8 mouse cellular contexts compared by ENCODE assay signal in the genomic region with DNA sequence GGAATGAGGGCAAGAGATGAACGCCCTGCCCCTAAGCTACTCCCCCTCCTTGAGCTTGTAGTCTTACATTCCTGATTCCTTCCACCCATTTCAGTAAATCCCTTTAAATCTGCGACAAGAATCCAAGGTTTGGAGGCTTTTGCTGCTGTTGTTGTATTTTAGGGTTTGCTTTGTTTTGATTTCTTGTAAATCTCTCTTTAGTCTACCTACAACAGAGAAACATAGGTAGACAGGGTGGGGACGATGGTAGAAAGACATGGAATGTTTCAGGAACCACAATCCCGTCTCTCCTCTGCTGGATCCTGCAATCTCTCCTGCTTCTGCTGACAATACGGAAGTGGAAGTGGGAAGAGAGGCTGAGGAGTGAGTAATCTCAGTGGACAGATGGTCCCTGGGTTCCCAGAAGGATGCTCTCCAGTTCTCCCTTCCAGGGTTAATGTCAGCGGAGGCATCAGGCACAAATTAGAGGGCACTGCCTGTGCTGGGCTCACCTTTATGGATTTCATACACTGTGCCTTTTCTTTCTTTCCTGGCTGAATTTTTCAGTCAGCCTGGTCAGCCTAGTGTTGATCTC. TPM values are rescaled to one million over a fixed set of nuclear protein-coding genes. Genes with fewer than 3 reads are reported as not detected.
DNase-seq lines count a peak whose midpoint lies in the region; ATAC-seq and TF ChIP-seq lines count a peak whose summit lies in the region.

No protein-coding gene starts in this region.

- H3K9me3 ChIP-seq in kidney, embryonic 15.5 days (replicated peaks) = no peaks in the 10 kb centered on the region
- no peaks in the 10 kb centered on the region for H3K9me3 ChIP-seq in forebrain, postnatal 0 days (ENCODE audit: low read length)
- H3K9me3 ChIP-seq in midbrain, embryonic 11.5 days (ENCODE audit: control insufficient read depth, low read length) = no peaks in the 10 kb centered on the region

- H3K9ac ChIP-seq in kidney, embryonic 15.5 days = peak overlapping the region; percentile 66
- H3K9ac ChIP-seq in forebrain, postnatal 0 days = peak overlapping the region; percentile 88
- H3K9ac ChIP-seq in midbrain, embryonic 11.5 days (ENCODE audit: low read length) = peak overlapping the region; percentile 85

- peaks cover 15% of the 10 kb centered on the region for H3K4me1 ChIP-seq in kidney, embryonic 15.5 days
- H3K4me1 ChIP-seq in forebrain, postnatal 0 days (ENCODE audit: insufficient read depth) = peaks cover 8% of the 10 kb centered on the region; the same call in 1 of the 2 replicates
- peaks cover 8% of the 10 kb centered on the region for H3K4me1 ChIP-seq in midbrain, embryonic 11.5 days (ENCODE audit: control insufficient read depth, insufficient read depth, low read length)

- peak overlapping the region; percentile 86 for H3K27ac ChIP-seq in kidney, embryonic 15.5 days
- H3K27ac ChIP-seq in forebrain, postnatal 0 days (ENCODE audit: low read depth, low read length) = peak overlapping the region; percentile 88
- peak overlapping the region; percentile 14; the same call in 1 of the 2 replicates for H3K27ac ChIP-seq in midbrain, embryonic 11.5 days (ENCODE audit: low read depth, low read length)

- no peaks in the 10 kb centered on the region; the same call in 1 of the 2 replicates for H3K36me3 ChIP-seq in kidney, embryonic 15.5 days
- H3K36me3 ChIP-seq in forebrain, postnatal 0 days (ENCODE audit: insufficient read depth) = no peaks in the 10 kb centered on the region
- no peaks in the 10 kb centered on the region for H3K36me3 ChIP-seq in midbrain, embryonic 11.5 days (ENCODE audit: control insufficient read depth, insufficient read depth, low read length)

- TF ChIP-seq CTCF in forebrain, postnatal 0 days (IDR thresholded peaks at IDR 0.05; ENCODE audit: low read depth) = no peak

- no peak for DNase-seq in kidney, adult 9 months
- DNase-seq in cerebellum, adult 11-12 months = peak; percentile 71
- DNase-seq in forebrain, postnatal 0 days = peak; percentile 57
- DNase-seq in layer of hippocampus, adult 18-20 months (ENCODE audit: low spot score in 2 of 2) = peak; percentile 37 to 52
- no peak for DNase-seq in midbrain, embryonic 11.5 days (ENCODE audit: low spot score, missing footprints)
- no peak for DNase-seq in ovary, postnatal 36 days (ENCODE audit: low spot score)
- DNase-seq in thymus, postnatal 36 days = no peak

- no peak for ATAC-seq in kidney, embryonic 15.5 days (replicated peaks; ENCODE audit: low FRiP score)
- ATAC-seq in forebrain, postnatal 0 days = peak; percentile 15; the same call in 1 of the 2 replicates
- ATAC-seq in midbrain, embryonic 11.5 days (ENCODE audit: low FRiP score) = peak; percentile 33

- peak overlapping the region; percentile 79 for H3K4me2 ChIP-seq in kidney, embryonic 15.5 days
- H3K4me2 ChIP-seq in forebrain, postnatal 0 days (ENCODE audit: low read depth) = peak overlapping the region; percentile 69
- peak overlapping the region; percentile 78 for H3K4me2 ChIP-seq in midbrain, embryonic 11.5 days

- WGBS in kidney, embryonic 15.5 days = 10% methylated on average over 6 of the region's 6 CpGs
- WGBS in forebrain, postnatal 0 days = 9% methylated on average over 6 of the region's 6 CpGs
- 19% methylated on average over 6 of the region's 6 CpGs for WGBS in midbrain, embryonic 11.5 days

- peak overlapping the region; percentile 62 for H3K4me3 ChIP-seq in kidney, embryonic 15.5 days (replicated peaks)
- peak overlapping the region; percentile 73 for H3K4me3 ChIP-seq in forebrain, postnatal 0 days (ENCODE audit: low read depth, low read length)
- H3K4me3 ChIP-seq in midbrain, embryonic 11.5 days (ENCODE audit: low read depth, low read length) = peak overlapping the region; percentile 59

- H3K27me3 ChIP-seq in kidney, embryonic 15.5 days = no peaks in the 10 kb centered on the region
- no peaks in the 10 kb centered on the region for H3K27me3 ChIP-seq in forebrain, postnatal 0 days (ENCODE audit: insufficient read depth, low read length)
- H3K27me3 ChIP-seq in midbrain, embryonic 11.5 days (ENCODE audit: control insufficient read depth, insufficient read depth, low read length) = no peaks in the 10 kb centered on the region

RNA-seq across cellular contexts. Expression of gene Plek, which starts 0.4 kb away (rescaled TPM):
- polyA plus RNA-seq in kidney, embryonic 15.5 days (2015; fragmentation: Nextera tagmentation; extraction: Ambion mirVana) = 1.6 and 2.9 TPM in 2 replicates
- 4.7 and 7.5 TPM in 2 replicates for total RNA-seq in forebrain, postnatal 0 days (2014; rRNA removed)
- 3.1 and 4.1 TPM in 2 replicates for polyA plus RNA-seq in forebrain, postnatal 0 days (2015; fragmentation: Nextera tagmentation; extraction: Ambion mirVana)
- 1 to 10 TPM; 5.8 to 6.5 TPM for total RNA-seq in layer of hippocampus, adult 18-20 months (2021)
- 6.1 and 7.6 TPM in 2 replicates for polyA plus RNA-seq in midbrain, embryonic 11.5 days (2014; fragmentation: Nextera tagmentation; extraction: Ambion mirVana)

RNA-seq across cellular contexts. Expression of gene Cnrip1, which starts 1.2 kb away (rescaled TPM):
- 30.0 and 34.2 TPM in 2 replicates for polyA plus RNA-seq in kidney, embryonic 15.5 days (2015; fragmentation: Nextera tagmentation; extraction: Ambion mirVana)
- total RNA-seq in forebrain, postnatal 0 days (2014; rRNA removed) = 123 and 137 TPM in 2 replicates
- polyA plus RNA-seq in forebrain, postnatal 0 days (2015; fragmentation: Nextera tagmentation; extraction: Ambion mirVana) = 242 and 260 TPM in 2 replicates
- 100 to 1,000 TPM; 111 to 113 TPM for total RNA-seq in layer of hippocampus, adult 18-20 months (2021)
- polyA plus RNA-seq in midbrain, embryonic 11.5 days (2014; fragmentation: Nextera tagmentation; extraction: Ambion mirVana) = 25.1 and 27.0 TPM in 2 replicates

Comparison
In these comparisons a context has a peak if more than half of its experiments do, and no peak if none do; other contexts are left out.
1. H3K27ac ChIP-seq: peak in every context shown above with its lines; median percentile 88 in forebrain, postnatal 0 days; 86 in kidney, embryonic 15.5 days; 14 in midbrain, embryonic 11.5 days.
2. DNase-seq: peak in cerebellum, adult 11-12 months (single experiment), forebrain, postnatal 0 days (single experiment) and layer of hippocampus, adult 18-20 months (2 of 2); none in kidney, adult 9 months (single experiment), midbrain, embryonic 11.5 days (single experiment), ovary, postnatal 36 days (single experiment) and thymus, postnatal 36 days (0 of 2).
3. Peak in every context shown above with its lines, with median percentiles within 50 percentile points of each other: H3K4me2 ChIP-seq, H3K4me3 ChIP-seq and H3K9ac ChIP-seq.